Mouse (Mus musculus) CD4-positive, CD25-positive, alpha-beta regulatory T cell, adult 2 months (primary cell): ENCODE data around the gene Chd5.

Experiments
- DNase-seq: peaks from one replicate; pipeline ENCODE4 v3.0.0-alpha.2; 2012; ENCODE audit warnings: low read depth, low spot score

The Chd5 gene

DNA sequence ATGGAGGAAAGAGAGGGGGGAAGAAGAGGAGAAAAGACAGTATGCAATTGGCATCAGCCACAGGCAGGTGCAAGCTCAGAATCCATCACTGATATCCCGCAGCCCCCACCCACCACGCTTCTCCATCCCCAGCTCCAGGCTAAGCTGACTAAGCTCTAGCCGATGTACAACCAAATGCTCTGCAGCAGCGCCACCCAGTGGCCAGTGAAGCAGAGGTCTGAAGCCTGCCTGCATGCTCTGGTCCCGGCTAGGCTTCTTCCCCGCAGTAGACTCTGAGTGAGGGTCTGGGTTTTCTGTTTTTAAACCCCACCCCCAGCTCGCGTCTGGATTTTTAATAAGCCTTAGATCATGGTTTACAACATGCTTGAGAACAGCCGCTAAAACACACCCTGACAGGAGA is 96.4 kb downstream of the Chd5 start:
- peak; percentile 84 for DNase-seq

DNA sequence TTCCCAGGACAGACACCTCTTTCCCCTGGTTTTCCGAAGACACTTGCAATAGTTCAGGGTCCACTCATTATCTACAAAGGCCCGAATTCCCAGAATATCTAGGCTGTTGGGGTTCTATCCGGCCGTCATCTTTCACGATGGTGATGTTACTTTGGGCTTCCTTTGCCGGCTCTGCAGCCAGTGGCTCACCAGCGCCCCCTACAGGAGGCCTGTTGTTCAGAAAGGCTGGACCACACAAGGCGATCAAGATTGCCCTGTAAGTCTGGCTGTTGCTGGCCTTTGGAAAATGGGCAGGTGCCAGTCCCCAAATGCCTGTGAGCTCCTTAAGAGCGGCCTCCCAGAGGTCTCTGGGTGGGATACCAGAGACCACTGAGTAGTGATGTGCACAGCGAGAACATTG is 96.8 kb downstream of the Chd5 start:
- peak; percentile 80 for DNase-seq
